Mouse (Mus musculus) heart, postnatal 0 days (tissue): ENCODE data around the gene Slc10a1. TPM values are rescaled to one million over a fixed set of nuclear protein-coding genes. Genes with fewer than 3 reads are reported as not detected.

ENCODE experiments used
- ATAC-seq: fragments of 200-750 bp; cut with Nextera tagmentation; 2 replicates; pipeline ENCODE4 v1.8.0; 2017; ENCODE audit warnings: low read depth, moderate number of reproducible peaks, moderate library complexity; ENCODE audit not compliant: insufficient read depth
- DNase-seq: peaks from one replicate; pipeline ENCODE4 v3.0.0-alpha.2; 2016; ENCODE audit warnings: low spot score
- H3K27ac ChIP-seq: fragments of 300-500 bp; sonication (generic); 2 replicates; pipeline ENCODE4 v1.5.1; 2014; ENCODE audit warnings: low read depth, mild to moderate bottlenecking
- H3K27me3 ChIP-seq: fragments of 300-500 bp; sonication (generic); 2 replicates; pipeline ENCODE4 v1.6.1; 2014; ENCODE audit warnings: low read length, mixed read lengths; ENCODE audit not compliant: control insufficient read depth, insufficient read depth
- H3K36me3 ChIP-seq: fragments of 300-500 bp; sonication (generic); replicated peaks from 2 replicates; pipeline ENCODE4 v1.6.1; 2014; ENCODE audit warnings: low read length, mixed read lengths; ENCODE audit not compliant: control insufficient read depth, insufficient read depth
- H3K4me1 ChIP-seq: fragments of 300-500 bp; sonication (generic); 2 replicates; pipeline ENCODE4 v1.6.1; 2014; ENCODE audit warnings: antibody characterized with exemption; ENCODE audit not compliant: control insufficient read depth, insufficient read depth
- H3K4me2 ChIP-seq: fragments of 300-500 bp; sonication (generic); 2 replicates; pipeline ENCODE4 v1.6.1; 2014; ENCODE audit warnings: low read depth, mild to moderate bottlenecking, low read length, moderate library complexity
- H3K4me3 ChIP-seq: fragments of 300-500 bp; sonication (generic); 2 replicates; pipeline ENCODE4 v1.5.1; 2014; ENCODE audit warnings: low read depth, low read length
- H3K9ac ChIP-seq: fragments of 300-500 bp; sonication (generic); replicated peaks from 2 replicates; pipeline ENCODE4 v1.6.1; 2014; ENCODE audit warnings: low read depth, low read length, mixed read lengths
- H3K9me3 ChIP-seq: fragments of 300-500 bp; sonication (generic); replicated peaks from 2 replicates; pipeline ENCODE4 v1.6.1; 2016; ENCODE audit warnings: low read length; ENCODE audit not compliant: control insufficient read depth
- CTCF ChIP-seq: IDR thresholded peaks from 2 replicates; pipeline ENCODE4 v1.5.1; 2016; ENCODE audit warnings: antibody characterized with exemption, control low read depth, low read depth
- EP300 ChIP-seq: IDR thresholded peaks from 2 replicates; pipeline ENCODE4 v1.6.1; 2016; ENCODE audit warnings: antibody characterized with exemption, low read depth
- WGBS: fragments of 180-500 bp; shearing (Covaris S2); extraction: QIAGEN DNeasy Blood & Tissue Kit; methylation state at CpG from one replicate; pipeline ENCODE4 v1.1.7; 2014; 5-methylcytosine and 5-hydroxymethylcytosine counted together
- polyA plus RNA-seq: library from polyadenylated mRNA; unstranded; fragments of >200 nt; fragmentation: Nextera tagmentation; extraction: Ambion mirVana; gene quantifications from 2 replicates; pipeline ENCODE4 v1.2.1, GENCODE M21; 2015
- total RNA-seq: library from RNA; depleted of rRNA; stranded (reverse); fragments of >200 nt; gene quantifications from 2 replicates; pipeline ENCODE4 v1.2.3, GENCODE M21; 2014; ENCODE audit warnings: low replicate concordance; rRNA removed

The Slc10a1 gene
- total RNA-seq (1.5 TPM in 1 of 2 replicates, not detected in the other), polyA plus RNA-seq (0.37 and 0.40 TPM in 2 replicates)

GRCm38 (mm10) chr12:80968605-80969004 is at the start of gene Slc10a1:
Slc10a1 (minus strand) TSS chr12:80968705.
- Histone ChIP-seq H3K4me3 (no peak within 1 kb of the TSS), H3K27me3 (no peaks in the 10 kb centered on the region; the same call in 1 of the 2 replicates), H3K9ac (no peak within 1 kb of the TSS), H3K9me3 (no peaks in the 10 kb centered on the region), H3K36me3 (no peaks in the 10 kb centered on the region), H3K27ac (no peak within 1 kb of the TSS), H3K4me2 (no peak within 1 kb of the TSS), H3K4me1 (no peaks in the 10 kb centered on the region)
- TF ChIP-seq CTCF (no peak), EP300 (no peak)
- no peak for DNase-seq
- no peak for ATAC-seq
- WGBS, result 67% methylated on average over 5 of the region's 5 CpGs

- TF ChIP-seq EP300 (no peak), CTCF (no peak)
- H3K36me3 ChIP-seq, result no peaks in the 10 kb centered on the region
- H3K27me3 ChIP-seq, result no peaks in the 10 kb centered on the region
- no peak overlapping the region for H3K4me2 ChIP-seq
- ATAC-seq, result no peak
- no peaks in the 10 kb centered on the region for H3K9me3 ChIP-seq
- DNase-seq, result no peak
- no peak overlapping the region for H3K9ac ChIP-seq
- WGBS, result 85% methylated on average over 12 of the region's 12 CpGs
- no peaks in the 10 kb centered on the region; the same call in 1 of the 2 replicates for H3K4me1 ChIP-seq
- H3K27ac ChIP-seq, result no peak overlapping the region
- H3K4me3 ChIP-seq, result no peak overlapping the region
These were observed 49.1 kb upstream of the Slc10a1 start for GRCm38 (mm10) chr12:81017624-81018023.

GRCm38 (mm10) chr12:81013496-81013895 is 45.0 kb upstream of the Slc10a1 start:
- Histone ChIP-seq H3K27me3 (no peaks in the 10 kb centered on the region), H3K4me3 (no peak overlapping the region), H3K27ac (no peak overlapping the region), H3K9me3 (no peaks in the 10 kb centered on the region), H3K4me2 (no peak overlapping the region), H3K36me3 (no peaks in the 10 kb centered on the region), H3K9ac (no peak overlapping the region), H3K4me1 (peaks cover 4% of the 10 kb centered on the region; the same call in 1 of the 2 replicates)
- WGBS, result 41% methylated on average over 11 of the region's 11 CpGs
- ATAC-seq (no peak), DNase-seq (no peak)
- no peak for TF ChIP-seq CTCF
- no peak for TF ChIP-seq EP300

- TF ChIP-seq CTCF, result no peak
- TF ChIP-seq EP300, result no peak
- DNase-seq, result no peak
- Histone ChIP-seq H3K36me3 (no peaks in the 10 kb centered on the region), H3K9me3 (no peaks in the 10 kb centered on the region), H3K27me3 (no peaks in the 10 kb centered on the region), H3K4me2 (no peak overlapping the region), H3K4me3 (no peak overlapping the region), H3K4me1 (peaks cover 4% of the 10 kb centered on the region; the same call in 1 of the 2 replicates), H3K9ac (no peak overlapping the region), H3K27ac (no peak overlapping the region)
- WGBS, result 79% methylated on average over 2 of the region's 2 CpGs
- no peak for ATAC-seq
These were observed 43.5 kb upstream of the Slc10a1 start for GRCm38 (mm10) chr12:81011994-81012393.

- no peak overlapping the region for H3K27ac ChIP-seq
- H3K4me1 ChIP-seq, result peaks cover 4% of the 10 kb centered on the region; the same call in 1 of the 2 replicates
- H3K9ac ChIP-seq, result no peak overlapping the region
- DNase-seq (no peak), ATAC-seq (no peak)
- H3K4me2 ChIP-seq, result no peak overlapping the region
- no peaks in the 10 kb centered on the region for H3K27me3 ChIP-seq
- H3K4me3 ChIP-seq, result no peak overlapping the region
- H3K36me3 ChIP-seq, result no peaks in the 10 kb centered on the region
- H3K9me3 ChIP-seq, result no peaks in the 10 kb centered on the region
- 17% methylated on average over 3 of the region's 3 CpGs for WGBS
- TF ChIP-seq EP300, result no peak
- TF ChIP-seq CTCF, result no peak
These were observed 41.3 kb upstream of the Slc10a1 start for GRCm38 (mm10) chr12:81009813-81010212.
